Mouse (Mus musculus): ENCODE measurements at regions not wholly inside any gene's neighbourhood (a gene's known extent, or its start where the extent isn't known, plus 50 kb on each side); places are given as distances from the start of the nearest gene placed in this dataset.

DNA sequence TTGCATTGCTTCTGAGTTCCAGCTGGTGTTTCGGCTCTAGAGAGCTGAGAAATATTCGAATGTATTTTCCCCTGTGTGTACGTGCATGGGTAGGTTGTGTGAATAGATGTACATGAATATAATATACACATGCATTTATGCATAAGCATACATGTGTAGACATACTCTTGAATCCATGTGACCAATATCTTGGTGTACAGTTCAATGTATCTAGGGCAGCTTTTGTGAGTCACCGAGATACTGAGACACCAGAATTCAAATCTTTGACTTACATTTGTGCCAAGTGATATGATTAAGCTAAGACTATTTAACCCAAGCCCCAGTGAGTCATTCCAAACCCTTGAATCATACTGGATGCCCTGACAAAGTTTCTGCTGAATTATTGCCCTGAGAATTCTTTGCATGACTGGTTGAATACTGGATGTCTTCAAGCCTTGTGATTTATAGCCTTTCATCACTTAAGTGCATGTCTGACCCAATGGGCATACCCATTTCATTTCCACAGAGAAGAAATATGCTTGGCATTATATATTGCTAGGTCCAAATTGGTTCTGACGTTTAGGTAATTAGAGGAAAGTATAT lies 103.3 kb upstream of the Tsc22d2 start:
- no peak for DNase-seq (ENCODE audit: low spot score in 2 of 2)

- DNase-seq (ENCODE audit: low spot score in 2 of 2): no peak
These were observed 101.9 kb upstream of the Tsc22d2 start for GRCm38 (mm10) chr3:58312623-58313022.

DNA sequence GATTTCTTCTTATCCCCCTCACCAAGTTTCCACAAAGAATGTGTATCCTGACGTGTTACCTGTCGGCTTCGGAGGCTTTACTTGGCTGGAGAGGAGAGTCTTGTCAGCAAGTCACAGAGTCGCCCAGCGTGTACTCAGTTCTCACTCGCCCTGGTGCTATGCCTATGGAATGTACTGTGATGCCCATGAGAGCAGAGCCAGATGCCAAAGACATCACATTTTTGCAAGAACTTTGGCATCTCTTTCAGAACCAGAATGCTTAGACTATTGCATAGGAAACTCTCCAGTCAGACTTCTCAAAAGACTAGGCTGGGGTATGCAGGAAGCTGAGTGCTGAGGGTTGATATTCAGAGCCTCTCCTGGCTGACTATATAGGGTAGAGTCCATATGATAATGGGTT lies 99.3 kb upstream of the Tsc22d2 start:
- no peak for DNase-seq (ENCODE audit: low spot score in 2 of 2)

- DNase-seq (ENCODE audit: low spot score in 2 of 2): no peak
These were observed 97.3 kb upstream of the Tsc22d2 start for GRCm38 (mm10) chr3:58317240-58317639.

- no peak for DNase-seq (ENCODE audit: low spot score in 2 of 2)
These were observed 95.8 kb upstream of the Tsc22d2 start for GRCm38 (mm10) chr3:58318756-58319155.

- DNase-seq (ENCODE audit: low spot score in 2 of 2): no peak
These were observed 95.1 kb upstream of the Tsc22d2 start for GRCm38 (mm10) chr3:58319463-58319862.

- no peak for DNase-seq (ENCODE audit: low spot score in 2 of 2)
These were observed 93.7 kb upstream of the Tsc22d2 start for GRCm38 (mm10) chr3:58320812-58321211.

GRCm38 (mm10) chr3:58322322-58322721 lies 92.2 kb upstream of the Tsc22d2 start:
- DNase-seq (ENCODE audit: low spot score in 2 of 2): no peak

DNA sequence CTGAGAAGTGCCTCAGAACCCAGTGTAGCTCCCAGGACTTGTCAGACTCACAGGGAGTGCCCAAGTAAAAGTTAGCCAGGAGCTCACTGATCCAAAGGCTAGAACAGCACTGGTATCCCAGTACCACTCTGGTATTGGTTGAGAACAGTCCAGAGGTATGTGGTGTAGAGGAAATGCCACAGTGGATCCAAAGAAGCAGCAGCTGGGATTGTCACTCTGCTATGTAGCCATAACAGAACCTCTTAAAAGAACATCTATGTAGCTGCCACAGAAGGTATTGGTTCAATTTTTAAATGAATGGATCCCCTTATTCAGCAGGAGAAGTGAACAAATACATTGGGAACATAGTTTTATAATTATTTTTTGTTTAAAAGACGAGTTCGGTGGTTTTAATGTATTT lies 86.8 kb upstream of the Tsc22d2 start:
- DNase-seq (ENCODE audit: low spot score in 2 of 2): no peak

DNA sequence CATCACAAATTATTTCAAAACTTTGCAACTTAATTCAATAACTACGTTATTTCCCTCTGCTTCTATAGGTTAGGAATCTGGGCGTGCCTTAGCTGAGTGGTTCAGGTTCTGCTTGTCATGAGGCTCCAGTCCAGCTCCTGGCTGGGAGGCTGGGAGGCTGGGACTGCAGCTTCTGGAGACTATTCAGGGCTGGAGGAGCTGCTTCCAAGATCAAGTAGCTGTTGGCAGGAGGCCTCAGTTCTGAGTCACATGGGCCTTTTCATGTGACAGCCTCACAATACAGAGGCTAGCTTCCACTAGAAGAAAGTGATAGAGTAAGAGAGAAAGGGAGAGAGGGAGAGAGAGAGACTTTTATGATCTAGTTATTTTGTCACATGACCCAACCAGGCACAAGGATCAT lies 84.3 kb upstream of the Tsc22d2 start:
- DNase-seq (ENCODE audit: low spot score in 2 of 2): no peak

DNA sequence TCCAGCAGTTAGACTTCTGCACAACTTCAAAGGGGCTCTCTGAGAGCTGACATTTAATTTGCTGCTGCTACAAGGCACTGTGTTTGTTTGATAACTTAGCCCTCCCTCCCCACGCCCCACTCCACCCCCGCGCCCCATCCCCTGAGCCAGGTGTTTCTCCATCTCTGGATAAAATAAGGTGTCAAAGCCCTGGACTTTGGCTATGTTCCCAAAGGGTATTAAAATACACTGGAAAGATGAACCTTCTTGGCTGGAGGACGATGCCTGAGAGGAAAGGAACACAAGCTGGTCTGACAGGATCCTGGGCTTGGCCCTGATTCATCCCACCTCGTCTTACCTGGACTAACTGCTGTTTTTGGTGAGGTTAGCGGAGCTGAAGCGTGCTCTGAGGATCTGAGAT lies 80.5 kb upstream of the Tsc22d2 start:
- no peak for DNase-seq (ENCODE audit: low spot score in 2 of 2)

- DNase-seq (ENCODE audit: low spot score in 2 of 2): no peak
These were observed 79.2 kb upstream of the Tsc22d2 start for GRCm38 (mm10) chr3:58335277-58335676.

- DNase-seq (ENCODE audit: low spot score in 2 of 2): no peak
These were observed 78.4 kb upstream of the Tsc22d2 start for GRCm38 (mm10) chr3:58336135-58336534.

DNA sequence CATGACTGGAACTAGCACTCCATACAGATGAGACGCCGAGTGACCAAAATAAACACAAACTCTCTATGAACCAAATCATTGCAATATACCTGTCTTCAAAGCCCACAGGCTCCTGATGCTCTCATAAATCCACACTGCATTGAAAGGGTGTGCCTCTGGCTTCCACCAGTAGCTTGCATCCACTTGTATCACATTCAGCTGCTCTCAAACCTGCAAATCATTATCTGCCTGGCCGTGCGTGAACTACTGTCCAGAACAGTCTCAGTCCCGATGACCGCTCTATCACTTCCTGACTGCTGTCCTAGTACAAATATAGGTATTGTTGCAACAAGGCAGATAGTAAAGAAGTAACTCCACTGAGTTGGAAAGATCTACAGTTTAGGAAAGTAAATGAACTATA lies 77.9 kb upstream of the Tsc22d2 start:
- no peak for DNase-seq (ENCODE audit: low spot score in 2 of 2)

GRCm38 (mm10) chr3:58338976-58339375 lies 75.5 kb upstream of the Tsc22d2 start:
- no peak for DNase-seq (ENCODE audit: low spot score in 2 of 2)

GRCm38 (mm10) chr3:58342096-58342495 lies 72.4 kb upstream of the Tsc22d2 start:
- no peak for DNase-seq (ENCODE audit: low spot score in 2 of 2)

DNA sequence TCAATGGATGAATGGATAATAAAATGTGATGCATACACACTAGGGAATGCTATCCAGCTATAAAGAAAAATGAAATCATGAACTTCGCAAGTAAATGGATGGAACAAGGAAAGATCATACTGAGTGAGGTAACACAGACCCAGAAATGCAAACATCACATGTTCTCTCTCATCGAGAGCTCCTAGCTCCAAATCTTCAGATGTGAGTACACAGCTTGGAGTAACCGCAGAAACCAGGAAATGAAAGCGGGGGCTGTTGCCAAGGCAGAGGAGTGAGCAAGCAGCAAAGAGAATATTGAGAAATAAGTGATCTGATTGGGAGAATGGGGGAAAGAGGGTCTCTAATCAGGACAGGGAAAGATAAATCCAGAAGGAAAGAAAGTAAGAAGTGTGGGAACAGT lies 52.0 kb upstream of the Tsc22d2 start:
- no peak for DNase-seq (ENCODE audit: low spot score in 2 of 2)

DNA sequence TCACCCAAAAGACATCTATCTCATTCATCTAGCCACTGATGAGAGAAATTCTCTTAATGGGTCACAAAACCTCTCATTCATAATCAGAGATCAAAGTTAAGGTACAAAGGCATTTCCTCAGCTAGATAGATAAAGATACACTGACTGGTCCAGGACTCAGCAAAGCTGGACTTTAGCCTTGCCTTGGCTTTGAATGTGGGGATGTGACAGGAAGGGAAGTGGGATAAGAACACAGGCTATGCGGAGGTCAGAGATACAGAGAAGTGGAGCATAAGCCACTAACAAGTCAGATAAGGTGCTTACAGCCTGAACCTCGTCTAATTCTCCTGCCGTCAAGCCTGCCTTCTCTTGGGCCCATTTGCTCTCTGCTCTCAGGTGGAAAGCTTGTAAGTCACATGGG lies 50.0 kb upstream of the Tsc22d2 start:
- no peak for DNase-seq (ENCODE audit: low spot score in 2 of 2)
